Mouse (Mus musculus) left cerebral cortex, postnatal 25 days (tissue): ENCODE data around the gene Paqr9. TPM values are rescaled to one million over a fixed set of nuclear protein-coding genes. Genes with fewer than 3 reads are reported as not detected.

ENCODE experiments used
- DNase-seq, 2 experiments: peaks; one replicate each; pipeline ENCODE4 v3.0.0; 2022; ENCODE audit warnings: low spot score in 2 of 2, mixed read lengths in 1 of 2
- intact Hi-C: fragments of 180-260 bp; cut with DNase I; formaldehyde crosslinking; loops from one replicate; pipeline ENCODE4 v1.15.1; 2025
- total RNA-seq, 2 experiments: library from RNA; stranded (reverse); gene quantifications; 2 replicates each; pipeline ENCODE4 v1.2.3; 2021

The Paqr9 gene
- total RNA-seq, 2 experiments from 2014 or later: 39.1 to 40.7 TPM

DNA sequence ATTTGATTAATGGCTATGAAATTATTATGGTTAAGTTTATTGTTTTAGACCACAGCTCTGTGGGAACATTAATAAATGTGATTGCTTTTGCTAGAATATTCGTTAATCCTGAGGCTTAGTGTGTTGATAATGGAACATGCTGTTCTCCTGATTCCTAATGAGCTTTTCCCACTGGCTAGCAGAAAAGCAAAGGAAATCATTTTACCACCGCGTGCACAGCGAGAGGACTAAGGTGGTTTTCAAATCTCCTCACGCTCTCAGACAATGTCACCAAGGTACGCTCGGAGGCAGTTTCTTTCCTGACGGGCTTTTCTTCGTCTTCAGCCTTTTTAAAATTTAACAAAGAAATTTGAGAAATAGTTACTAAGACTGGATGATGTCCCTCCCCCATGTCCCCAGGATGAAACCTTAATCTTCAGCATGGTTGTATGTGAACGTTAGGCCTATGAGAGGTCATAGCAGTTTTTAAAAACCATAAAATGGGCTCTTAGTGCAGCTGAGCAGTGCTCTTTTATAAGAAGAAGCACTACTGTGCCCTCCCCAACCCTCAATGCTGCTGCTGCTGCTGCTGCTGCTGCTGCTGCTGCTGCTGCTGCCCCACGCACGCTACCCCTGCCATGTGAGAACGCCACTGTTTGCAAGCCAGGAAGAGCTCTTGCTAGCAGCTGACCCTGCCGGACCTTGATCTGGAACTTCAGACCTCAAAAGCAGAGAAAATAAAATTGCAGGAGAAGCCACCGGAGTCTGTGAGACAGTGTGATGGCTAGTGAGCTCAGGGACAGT, 17.6 kb upstream of the Paqr9 start:
- no peak for DNase-seq
- intact Hi-C loops: loop anchor here (5.0 kb wide), 1 partner anchor 145 kb away; no protein-coding TSS in a partner anchor

- intact Hi-C loops: loop anchor here (5.0 kb wide), 1 partner anchor 145 kb away; no protein-coding TSS in a partner anchor
These were observed 17.0 kb upstream of the Paqr9 start for GRCm38 (mm10) chr9:95542475-95542874.

GRCm38 (mm10) chr9:95544598-95544997, 14.9 kb upstream of the Paqr9 start:
- intact Hi-C loops: loop anchor here (5.0 kb wide), 1 partner anchor 143 kb away; no protein-coding TSS in a partner anchor
- DNase-seq: no peak

More at GRCm38 (mm10) chr9:95542475-95542874, 17.0 kb upstream of the Paqr9 start:
- no peak for DNase-seq

DNA sequence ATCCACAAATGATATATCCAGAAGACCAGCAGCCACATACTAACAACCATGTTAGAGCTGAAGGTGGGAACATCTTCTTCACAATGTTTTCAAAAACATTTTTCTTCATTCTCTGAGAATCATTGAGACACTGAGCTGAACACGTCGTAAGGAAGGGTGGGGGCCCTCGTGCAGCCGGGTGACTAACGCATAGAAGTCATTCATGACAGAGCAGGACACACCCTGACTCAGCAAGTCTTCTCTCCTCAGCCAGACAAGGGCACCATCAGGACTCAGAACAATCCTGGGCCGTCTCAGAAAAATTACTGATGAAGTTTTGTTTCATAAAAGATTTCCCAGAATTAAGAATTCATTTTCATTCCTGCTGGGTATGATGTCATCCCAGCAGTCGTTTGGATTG, 12.8 kb upstream of the Paqr9 start:
- DNase-seq: no peak
- intact Hi-C loops: no loop called here

GRCm38 (mm10) chr9:95549626-95550411, 9.6 kb upstream of the Paqr9 start:
- intact Hi-C loops: no loop called here
- DNase-seq: no peak

GRCm38 (mm10) chr9:95550856-95551774, 8.3 kb upstream of the Paqr9 start:
- DNase-seq: no peak
- intact Hi-C loops: no loop called here

GRCm38 (mm10) chr9:95552175-95552705, 7.2 kb upstream of the Paqr9 start:
- intact Hi-C loops: no loop called here
- peak in 1 of 2 experiments; percentile 81 for DNase-seq

GRCm38 (mm10) chr9:95554231-95555221, 4.9 kb upstream of the Paqr9 start:
- no peak for DNase-seq
- intact Hi-C loops: no loop called here

DNA sequence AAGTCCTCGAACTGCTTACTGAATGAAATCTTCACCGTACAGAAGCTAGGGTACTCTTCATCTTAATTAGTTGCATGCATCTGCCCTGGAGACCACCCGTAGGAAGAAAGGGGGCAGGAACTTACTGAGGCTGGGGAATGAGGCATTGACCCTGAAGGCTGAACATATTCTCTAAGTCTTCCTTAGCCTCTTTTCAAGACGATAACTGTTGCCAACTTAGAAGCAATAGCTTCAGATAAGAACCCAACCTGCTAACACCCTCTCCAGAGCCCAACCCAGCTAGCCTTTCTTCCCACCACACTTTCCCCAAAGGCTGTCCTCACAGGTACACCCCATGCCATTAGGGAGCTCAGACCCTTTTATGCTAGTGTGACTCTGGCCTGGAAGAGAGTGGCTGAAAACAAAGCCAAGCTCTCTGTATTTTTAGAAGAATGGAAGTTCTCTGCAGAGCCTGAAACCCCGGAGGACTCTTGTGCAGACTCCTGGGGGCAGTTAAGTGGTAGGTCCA, 4.2 kb upstream of the Paqr9 start:
- no peak for DNase-seq
- intact Hi-C loops: no loop called here

DNA sequence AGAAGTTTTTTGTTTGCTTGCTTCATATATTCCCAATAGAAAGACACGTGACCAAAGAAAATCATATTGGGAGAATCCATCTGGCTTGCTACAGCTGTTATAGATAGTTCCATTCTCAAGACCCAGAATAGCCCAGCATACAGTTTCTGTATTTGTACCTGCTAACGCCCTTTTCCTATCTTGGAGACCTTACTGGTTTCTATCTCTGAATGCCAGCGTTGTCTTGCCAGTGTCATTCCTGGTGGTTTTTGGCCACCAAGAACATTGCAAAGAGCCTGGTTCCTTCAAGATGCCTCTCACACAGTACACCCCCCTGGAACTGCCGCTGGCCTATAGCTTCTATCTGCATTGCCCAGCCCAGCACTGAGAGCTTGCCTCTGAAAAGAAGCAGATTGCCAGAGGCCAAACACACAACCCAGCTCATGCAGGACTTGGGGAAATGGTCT, 3.4 kb upstream of the Paqr9 start:
- DNase-seq: no peak
- intact Hi-C loops: no loop called here

- intact Hi-C loops: no loop called here
- no peak for DNase-seq
These were observed 1.7 kb upstream of the Paqr9 start for GRCm38 (mm10) chr9:95557722-95558121.

- no peak for DNase-seq
- intact Hi-C loops: no loop called here
These were observed 765 bp upstream of the Paqr9 start for GRCm38 (mm10) chr9:95558726-95559058.

DNA sequence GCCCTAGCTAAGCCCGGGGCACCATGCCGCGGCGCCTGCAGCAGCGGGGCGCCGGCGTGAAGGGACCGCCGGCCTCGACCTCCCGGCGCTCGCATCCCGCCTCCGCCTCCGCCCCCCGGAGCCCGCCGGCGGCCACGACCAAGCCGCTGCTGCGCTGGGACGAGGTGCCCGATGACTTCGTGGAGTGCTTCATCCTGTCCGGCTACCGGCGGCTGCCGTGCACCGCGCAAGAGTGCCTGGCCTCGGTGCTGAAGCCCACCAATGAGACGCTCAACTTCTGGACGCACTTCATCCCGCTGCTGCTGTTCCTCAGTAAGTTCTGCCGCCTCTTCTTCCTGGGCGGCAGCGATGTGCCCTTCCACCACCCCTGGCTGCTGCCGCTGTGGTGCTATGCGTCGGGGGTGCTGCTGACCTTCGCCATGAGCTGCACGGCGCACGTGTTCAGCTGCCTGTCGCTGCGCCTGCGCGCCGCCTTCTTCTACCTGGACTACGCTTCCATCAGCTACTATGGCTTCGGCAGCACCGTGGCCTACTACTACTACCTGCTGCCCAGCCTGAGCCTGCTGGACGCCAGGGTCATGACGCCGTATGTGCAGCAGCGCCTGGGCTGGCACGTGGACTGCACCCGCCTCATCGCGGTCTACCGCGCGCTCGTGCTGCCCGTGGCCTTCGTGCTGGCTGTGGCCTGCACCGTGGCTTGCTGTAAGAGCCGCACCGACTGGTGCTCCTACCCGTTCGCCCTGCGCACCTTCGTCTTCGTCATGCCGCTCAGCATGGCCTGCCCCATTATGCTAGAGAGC, 679 bp downstream of the Paqr9 start:
- intact Hi-C loops: no loop called here
- peak; percentile 72 to 75 for DNase-seq

DNA sequence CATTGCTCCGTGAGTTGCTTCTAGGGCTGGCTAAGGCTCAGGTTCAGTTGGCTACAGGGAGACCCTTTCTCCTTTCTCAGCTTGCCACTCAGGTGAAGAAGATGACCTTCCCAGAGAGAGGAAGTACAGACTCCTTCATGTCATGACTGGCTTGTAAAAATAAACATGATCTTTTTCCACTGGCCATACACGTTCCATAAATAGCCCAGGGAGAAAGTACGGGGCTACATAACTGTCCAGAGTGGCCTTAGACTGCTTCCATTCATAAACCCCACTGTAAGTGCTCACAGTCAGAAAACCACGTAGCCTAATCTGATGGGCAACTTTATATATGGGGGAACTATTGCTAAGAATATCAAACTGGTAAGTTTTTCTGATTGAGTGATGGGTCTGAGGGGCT, 4.6 kb downstream of the Paqr9 start:
- no peak for DNase-seq
- intact Hi-C loops: no loop called here

DNA sequence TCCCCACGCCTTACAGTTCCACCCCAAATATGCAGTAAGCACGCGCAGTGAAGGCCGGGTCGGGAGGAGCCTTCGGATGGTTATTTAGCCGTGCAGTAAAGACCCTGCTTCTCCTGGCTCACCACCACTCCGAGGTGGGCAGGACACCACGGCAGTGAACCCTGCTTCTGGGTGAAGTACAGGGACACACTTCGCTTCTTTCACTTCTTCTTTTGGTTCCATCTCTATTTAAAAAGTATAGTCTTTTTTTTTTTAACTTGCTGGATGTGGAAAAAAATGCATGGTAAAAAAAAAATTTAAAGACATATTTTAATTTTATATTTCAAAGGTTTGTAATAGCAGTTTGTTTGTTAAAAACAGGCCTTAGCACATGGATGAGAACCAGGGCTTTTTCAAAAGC, 6.9 kb downstream of the Paqr9 start:
- intact Hi-C loops: no loop called here
- no peak for DNase-seq

- intact Hi-C loops: no loop called here
- no peak for DNase-seq
These were observed 7.5 kb downstream of the Paqr9 start for GRCm38 (mm10) chr9:95566931-95567330.

- intact Hi-C loops: no loop called here
- no peak for DNase-seq
These were observed 9.8 kb downstream of the Paqr9 start for GRCm38 (mm10) chr9:95569249-95569648.
